Mouse (Mus musculus): ENCODE data around the gene Cfap299. TPM values are rescaled to one million over a fixed set of nuclear protein-coding genes. Genes with fewer than 3 reads are reported as not detected.

Cfap299 gene
- polyA plus RNA-seq, 1 experiment from 2014 or later, result 2.2 TPM

- H3K36me3 ChIP-seq (ENCODE audit: control insufficient read depth, insufficient read depth, low read length), result no peaks in the 10 kb centered on the region
- 91% methylated on average over 4 of the region's 4 CpGs for WGBS
- DNase-seq (ENCODE audit: low spot score) (no peak), ATAC-seq (ENCODE audit: low FRiP score) (no peak)
- no peak overlapping the region for H3K4me3 ChIP-seq (ENCODE audit: low read depth, low read length)
- no peaks in the 10 kb centered on the region for H3K4me1 ChIP-seq (replicated peaks; ENCODE audit: control insufficient read depth, insufficient read depth, low read length)
- H3K9me3 ChIP-seq (ENCODE audit: control insufficient read depth, low read length), result no peaks in the 10 kb centered on the region
- H3K4me2 ChIP-seq (replicated peaks; ENCODE audit: low read depth, low read length), result no peak overlapping the region
- H3K9ac ChIP-seq (ENCODE audit: low read depth, low read length), result no peak overlapping the region
- no peak overlapping the region for H3K27ac ChIP-seq (ENCODE audit: low read depth, low read length)
- H3K27me3 ChIP-seq (ENCODE audit: control insufficient read depth, insufficient read depth, low read length), result no peaks in the 10 kb centered on the region
Observed at GRCm38 (mm10) chr5:98778588-98778987, 449.5 kb downstream of the Cfap299 start.

GRCm38 (mm10) chr5:98782066-98782465 lies 453.0 kb downstream of the Cfap299 start:
- no peaks in the 10 kb centered on the region for H3K9me3 ChIP-seq (ENCODE audit: control insufficient read depth, low read length)
- 96% methylated on average over 7 of the region's 7 CpGs for WGBS

DNA sequence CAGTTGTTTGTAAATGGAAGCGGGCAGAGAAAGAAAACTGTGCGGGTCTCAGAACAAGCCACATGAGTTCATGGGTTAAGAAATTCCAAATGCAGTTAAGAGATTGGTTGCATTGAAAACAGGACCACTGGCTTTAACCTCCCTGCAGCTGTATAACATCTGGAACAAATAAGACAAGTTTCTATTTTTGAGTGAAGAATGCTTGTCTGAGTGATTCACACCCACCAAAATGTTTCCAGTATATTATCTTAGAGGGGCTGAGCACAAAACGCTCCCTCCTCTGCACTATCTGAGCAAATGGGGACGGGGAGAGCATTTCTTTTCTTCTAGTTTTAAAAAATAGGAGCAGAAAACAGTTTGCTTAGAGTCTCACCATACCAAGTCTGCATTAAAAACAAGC lies 458.6 kb downstream of the Cfap299 start:
- H3K27me3 ChIP-seq (ENCODE audit: control insufficient read depth, insufficient read depth, low read length), result no peaks in the 10 kb centered on the region
- WGBS, result 85% methylated on average over 4 of the region's 4 CpGs

More at GRCm38 (mm10) chr5:98782066-98782465, 453.0 kb downstream of the Cfap299 start:
- no peak overlapping the region for H3K4me2 ChIP-seq (replicated peaks; ENCODE audit: low read depth, low read length)
- no peaks in the 10 kb centered on the region for H3K4me1 ChIP-seq (replicated peaks; ENCODE audit: control insufficient read depth, insufficient read depth, low read length)
- no peaks in the 10 kb centered on the region for H3K27me3 ChIP-seq (ENCODE audit: control insufficient read depth, insufficient read depth, low read length)
- DNase-seq (ENCODE audit: low spot score) (no peak), ATAC-seq (ENCODE audit: low FRiP score) (no peak)
- H3K4me3 ChIP-seq (ENCODE audit: low read depth, low read length), result no peak overlapping the region
- no peak overlapping the region for H3K27ac ChIP-seq (ENCODE audit: low read depth, low read length)
- no peak overlapping the region for H3K9ac ChIP-seq (ENCODE audit: low read depth, low read length)
- no peaks in the 10 kb centered on the region for H3K36me3 ChIP-seq (ENCODE audit: control insufficient read depth, insufficient read depth, low read length)

GRCm38 (mm10) chr5:98788568-98788967 lies 459.5 kb downstream of the Cfap299 start:
- no peaks in the 10 kb centered on the region for H3K9me3 ChIP-seq (ENCODE audit: control insufficient read depth, low read length)
- no peaks in the 10 kb centered on the region for H3K36me3 ChIP-seq (ENCODE audit: control insufficient read depth, insufficient read depth, low read length)
- H3K4me2 ChIP-seq (replicated peaks; ENCODE audit: low read depth, low read length), result no peak overlapping the region
- DNase-seq (ENCODE audit: low spot score) (no peak), ATAC-seq (ENCODE audit: low FRiP score) (no peak)
- 87% methylated on average over 7 of the region's 7 CpGs for WGBS
- no peaks in the 10 kb centered on the region for H3K4me1 ChIP-seq (replicated peaks; ENCODE audit: control insufficient read depth, insufficient read depth, low read length)
- H3K27me3 ChIP-seq (ENCODE audit: control insufficient read depth, insufficient read depth, low read length), result no peaks in the 10 kb centered on the region
- H3K9ac ChIP-seq (ENCODE audit: low read depth, low read length), result no peak overlapping the region
- H3K4me3 ChIP-seq (ENCODE audit: low read depth, low read length), result no peak overlapping the region
- no peak overlapping the region for H3K27ac ChIP-seq (ENCODE audit: low read depth, low read length)

More for the DNA sequence above, 458.6 kb downstream of the Cfap299 start:
- ATAC-seq (ENCODE audit: low FRiP score), result no peak
- no peak for DNase-seq (ENCODE audit: low spot score)
- no peaks in the 10 kb centered on the region for H3K4me1 ChIP-seq (replicated peaks; ENCODE audit: control insufficient read depth, insufficient read depth, low read length)
- no peaks in the 10 kb centered on the region for H3K9me3 ChIP-seq (ENCODE audit: control insufficient read depth, low read length)
- H3K27ac ChIP-seq (ENCODE audit: low read depth, low read length), result no peak overlapping the region
- no peak overlapping the region for H3K4me3 ChIP-seq (ENCODE audit: low read depth, low read length)
- no peak overlapping the region for H3K9ac ChIP-seq (ENCODE audit: low read depth, low read length)
- H3K36me3 ChIP-seq (ENCODE audit: control insufficient read depth, insufficient read depth, low read length), result no peaks in the 10 kb centered on the region
- H3K4me2 ChIP-seq (replicated peaks; ENCODE audit: low read depth, low read length), result no peak overlapping the region

DNA sequence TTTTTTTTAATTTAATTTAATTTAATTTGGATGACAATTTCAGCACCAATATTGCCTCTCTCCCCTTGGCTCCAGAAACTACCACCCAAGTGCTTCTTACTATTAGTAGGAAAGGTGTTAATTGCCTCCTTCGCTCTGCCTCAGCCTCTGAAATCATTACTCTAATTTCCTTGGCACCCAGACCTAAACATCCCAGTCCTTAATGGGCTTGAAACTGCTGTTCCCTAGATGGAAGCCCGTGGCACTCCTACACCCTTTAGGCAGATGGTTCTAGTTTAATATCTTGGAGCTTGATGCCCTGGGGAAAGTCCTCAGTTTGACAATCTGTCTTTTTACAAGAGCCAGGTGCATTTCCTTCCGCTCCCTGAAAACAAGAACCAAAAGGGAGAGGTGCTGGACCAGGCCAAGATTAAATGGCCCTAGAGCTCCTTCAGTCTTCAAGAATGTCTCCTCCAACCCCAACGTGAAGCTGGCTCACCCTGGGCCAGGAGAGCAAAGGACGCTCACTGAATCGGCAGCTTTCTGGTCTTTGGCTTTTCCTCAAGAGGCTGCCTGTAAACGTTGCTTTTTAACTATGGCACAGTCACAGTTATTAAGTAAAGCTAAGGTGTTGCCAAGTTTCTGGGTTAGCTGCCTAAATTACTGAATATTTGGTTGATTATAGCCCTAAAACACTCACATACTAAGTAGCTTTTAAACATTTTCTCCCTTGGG lies 461.9 kb downstream of the Cfap299 start:
- H3K4me2 ChIP-seq (replicated peaks; ENCODE audit: low read depth, low read length), result no peak overlapping the region
- H3K4me3 ChIP-seq (ENCODE audit: low read depth, low read length), result no peak overlapping the region
- H3K4me1 ChIP-seq (replicated peaks; ENCODE audit: control insufficient read depth, insufficient read depth, low read length), result no peaks in the 10 kb centered on the region
- H3K9me3 ChIP-seq (ENCODE audit: control insufficient read depth, low read length), result no peaks in the 10 kb centered on the region
- DNase-seq (ENCODE audit: low spot score), result no peak
- H3K27me3 ChIP-seq (ENCODE audit: control insufficient read depth, insufficient read depth, low read length), result no peaks in the 10 kb centered on the region
- H3K9ac ChIP-seq (ENCODE audit: low read depth, low read length), result no peak overlapping the region
- no peak overlapping the region for H3K27ac ChIP-seq (ENCODE audit: low read depth, low read length)
- 89% methylated on average over 7 of the region's 7 CpGs for WGBS
- no peak for ATAC-seq (ENCODE audit: low FRiP score)
- no peaks in the 10 kb centered on the region for H3K36me3 ChIP-seq (ENCODE audit: control insufficient read depth, insufficient read depth, low read length)

DNA sequence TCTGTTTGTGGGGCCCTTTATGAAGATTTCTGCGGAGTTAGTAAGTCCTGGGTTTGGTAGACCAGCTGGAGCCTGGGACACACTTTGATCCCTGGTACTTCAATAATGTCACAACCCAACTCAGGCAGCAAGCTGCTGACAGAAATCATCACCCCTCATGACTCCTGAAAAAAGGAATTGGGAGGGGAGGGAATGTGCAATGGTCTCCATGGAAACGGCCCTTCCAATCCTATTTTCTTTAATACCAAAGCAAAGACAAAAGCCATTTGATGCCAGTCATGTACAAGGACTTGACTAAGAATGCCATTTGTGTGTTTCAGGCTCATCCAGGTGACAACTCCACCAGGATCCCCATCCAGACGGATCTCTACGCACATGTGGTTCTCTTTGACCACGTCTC lies 472.4 kb downstream of the Cfap299 start:
- H3K27ac ChIP-seq (ENCODE audit: low read depth, low read length), result no peak overlapping the region
- no peaks in the 10 kb centered on the region for H3K27me3 ChIP-seq (ENCODE audit: control insufficient read depth, insufficient read depth, low read length)
- H3K4me1 ChIP-seq (replicated peaks; ENCODE audit: control insufficient read depth, insufficient read depth, low read length), result no peaks in the 10 kb centered on the region
- H3K4me3 ChIP-seq (ENCODE audit: low read depth, low read length), result no peak overlapping the region
- H3K36me3 ChIP-seq (ENCODE audit: control insufficient read depth, insufficient read depth, low read length), result no peaks in the 10 kb centered on the region
- H3K9ac ChIP-seq (ENCODE audit: low read depth, low read length), result no peak overlapping the region
- WGBS, result 50% methylated on average over 5 of the region's 5 CpGs
- no peaks in the 10 kb centered on the region for H3K9me3 ChIP-seq (ENCODE audit: control insufficient read depth, low read length)
- no peak overlapping the region for H3K4me2 ChIP-seq (replicated peaks; ENCODE audit: low read depth, low read length)
- peak; percentile 12 for DNase-seq (ENCODE audit: low spot score)
- no peak for ATAC-seq (ENCODE audit: low FRiP score)

DNA sequence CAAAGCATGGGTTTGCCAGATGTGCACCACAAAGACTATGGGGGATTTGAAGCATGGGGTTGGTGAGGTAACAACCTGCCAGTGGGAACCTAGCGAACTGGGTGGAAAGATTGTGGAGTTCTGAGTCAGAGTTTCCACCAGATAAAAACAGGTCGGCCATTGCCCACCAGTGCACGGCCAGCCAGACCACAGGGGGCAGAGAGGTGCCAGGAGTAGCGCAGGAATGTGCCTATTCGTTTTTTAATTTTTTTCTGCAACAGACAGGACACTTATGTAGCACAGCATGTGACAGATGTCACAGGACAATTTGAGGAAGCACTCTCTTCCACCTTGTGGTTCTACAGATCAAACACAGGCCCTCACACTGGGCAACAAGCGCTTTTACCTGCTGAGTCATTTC lies 475.7 kb downstream of the Cfap299 start:
- H3K27me3 ChIP-seq (ENCODE audit: control insufficient read depth, insufficient read depth, low read length), result no peaks in the 10 kb centered on the region
- no peak for DNase-seq (ENCODE audit: low spot score)
- no peak overlapping the region for H3K27ac ChIP-seq (ENCODE audit: low read depth, low read length)
- no peak overlapping the region for H3K4me3 ChIP-seq (ENCODE audit: low read depth, low read length)
- 88% methylated on average over 6 of the region's 6 CpGs for WGBS
- ATAC-seq (ENCODE audit: low FRiP score), result no peak
- no peaks in the 10 kb centered on the region for H3K36me3 ChIP-seq (ENCODE audit: control insufficient read depth, insufficient read depth, low read length)
- H3K4me2 ChIP-seq (replicated peaks; ENCODE audit: low read depth, low read length), result no peak overlapping the region
- no peaks in the 10 kb centered on the region for H3K4me1 ChIP-seq (replicated peaks; ENCODE audit: control insufficient read depth, insufficient read depth, low read length)
- no peaks in the 10 kb centered on the region for H3K9me3 ChIP-seq (ENCODE audit: control insufficient read depth, low read length)
- no peak overlapping the region for H3K9ac ChIP-seq (ENCODE audit: low read depth, low read length)

DNA sequence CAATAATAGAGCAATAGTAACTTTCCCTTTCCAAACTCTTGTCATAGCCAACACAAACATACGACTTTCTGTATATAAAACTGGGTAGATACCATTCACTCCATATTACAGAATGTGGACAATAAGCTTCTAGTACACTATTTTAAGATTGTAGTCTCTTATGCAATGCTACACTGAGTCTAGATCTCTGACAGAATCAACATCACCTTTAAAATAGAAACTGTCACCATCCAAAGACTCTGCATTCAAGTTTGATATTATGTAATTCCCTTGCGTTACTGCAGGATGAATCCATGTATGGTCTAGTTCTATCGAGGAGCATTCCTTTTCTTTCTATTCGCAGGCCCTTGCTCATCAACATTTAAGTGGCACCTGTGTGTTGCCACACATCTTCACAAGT lies 477.4 kb downstream of the Cfap299 start:
- H3K4me2 ChIP-seq (replicated peaks; ENCODE audit: low read depth, low read length), result no peak overlapping the region
- 93% methylated on average over 4 of the region's 4 CpGs for WGBS
- no peaks in the 10 kb centered on the region for H3K36me3 ChIP-seq (ENCODE audit: control insufficient read depth, insufficient read depth, low read length)
- no peak overlapping the region for H3K27ac ChIP-seq (ENCODE audit: low read depth, low read length)
- no peak for ATAC-seq (ENCODE audit: low FRiP score)
- H3K4me1 ChIP-seq (replicated peaks; ENCODE audit: control insufficient read depth, insufficient read depth, low read length), result no peaks in the 10 kb centered on the region
- no peaks in the 10 kb centered on the region for H3K9me3 ChIP-seq (ENCODE audit: control insufficient read depth, low read length)
- H3K27me3 ChIP-seq (ENCODE audit: control insufficient read depth, insufficient read depth, low read length), result no peaks in the 10 kb centered on the region
- no peak overlapping the region for H3K9ac ChIP-seq (ENCODE audit: low read depth, low read length)
- H3K4me3 ChIP-seq (ENCODE audit: low read depth, low read length), result no peak overlapping the region
- DNase-seq (ENCODE audit: low spot score), result no peak

- WGBS, result 93% methylated on average over 7 of the region's 7 CpGs
- H3K4me3 ChIP-seq (ENCODE audit: low read depth, low read length), result no peak overlapping the region
- no peaks in the 10 kb centered on the region for H3K27me3 ChIP-seq (ENCODE audit: control insufficient read depth, insufficient read depth, low read length)
- no peak overlapping the region for H3K4me2 ChIP-seq (replicated peaks; ENCODE audit: low read depth, low read length)
- no peak for ATAC-seq (ENCODE audit: low FRiP score)
- H3K9me3 ChIP-seq (ENCODE audit: control insufficient read depth, low read length), result no peaks in the 10 kb centered on the region
- H3K27ac ChIP-seq (ENCODE audit: low read depth, low read length), result no peak overlapping the region
- no peak overlapping the region for H3K9ac ChIP-seq (ENCODE audit: low read depth, low read length)
- no peaks in the 10 kb centered on the region for H3K4me1 ChIP-seq (replicated peaks; ENCODE audit: control insufficient read depth, insufficient read depth, low read length)
- DNase-seq (ENCODE audit: low spot score), result no peak
- no peaks in the 10 kb centered on the region for H3K36me3 ChIP-seq (ENCODE audit: control insufficient read depth, insufficient read depth, low read length)
Observed at GRCm38 (mm10) chr5:98807022-98807421, 477.9 kb downstream of the Cfap299 start.

All from hindbrain, embryonic 11.5 days (tissue).